Mouse (Mus musculus) intestine, embryonic 15.5 days (tissue): ENCODE results near the gene Plxnb1. TPM values are rescaled to one million over a fixed set of nuclear protein-coding genes. Genes with fewer than 3 reads are reported as not detected.
A peak's percentile ranks its signal among the peaks of the same experiment; 100 is the strongest.

Experiments
- ATAC-seq: fragments of 200-750 bp; cut with Nextera tagmentation; 2 replicates; pipeline ENCODE4 v1.8.0; 2017; ENCODE audit warnings: moderate TSS enrichment, moderate library complexity
- H3K27ac ChIP-seq: fragments of 300-500 bp; sonication (generic); 2 replicates; pipeline ENCODE4 v1.5.1; 2015; ENCODE audit warnings: mild to moderate bottlenecking, inconsistent platforms
- H3K27me3 ChIP-seq: fragments of 300-500 bp; sonication (generic); replicated peaks from 2 replicates; pipeline ENCODE4 v1.6.1; 2015; ENCODE audit warnings: inconsistent platforms
- H3K36me3 ChIP-seq: fragments of 300-500 bp; sonication (generic); 2 replicates; pipeline ENCODE4 v1.6.1; 2015; ENCODE audit warnings: inconsistent platforms
- H3K4me1 ChIP-seq: fragments of 300-500 bp; sonication (generic); replicated peaks from 2 replicates; pipeline ENCODE4 v1.6.1; 2015; ENCODE audit warnings: inconsistent platforms
- H3K4me2 ChIP-seq: fragments of 300-500 bp; sonication (generic); replicated peaks from 2 replicates; pipeline ENCODE4 v1.6.1; 2015; ENCODE audit warnings: mild to moderate bottlenecking, inconsistent platforms
- H3K4me3 ChIP-seq: fragments of 300-500 bp; sonication (generic); replicated peaks from 2 replicates; pipeline ENCODE4 v1.5.1; 2015; ENCODE audit warnings: inconsistent platforms
- H3K9ac ChIP-seq: fragments of 300-500 bp; sonication (generic); 2 replicates; pipeline ENCODE4 v1.6.1; 2015; ENCODE audit warnings: inconsistent platforms
- H3K9me3 ChIP-seq: fragments of 300-500 bp; sonication (generic); 2 replicates; pipeline ENCODE4 v1.6.1; 2016; ENCODE audit warnings: inconsistent platforms
- WGBS: fragments of 180-500 bp; shearing (Covaris S2); methylation state at CpG from one replicate; pipeline ENCODE4 v1.1.7; 2015; 5-methylcytosine and 5-hydroxymethylcytosine counted together
- polyA plus RNA-seq: library from polyadenylated mRNA; unstranded; fragments of >200 nt; fragmentation: Nextera tagmentation; extraction: Ambion mirVana; gene quantifications from 2 replicates; pipeline ENCODE4 v1.2.1, GENCODE M21; 2015

The Plxnb1 gene
- polyA plus RNA-seq, 1 experiment from 2014 or later: 7.1 TPM

- peak overlapping the region; percentile 4; the same call in 1 of the 2 replicates for H3K27ac ChIP-seq
- 92% methylated on average over 12 of the region's 12 CpGs for WGBS
- peak overlapping the region; percentile 29 for H3K4me3 ChIP-seq
- no peaks in the 10 kb centered on the region for H3K27me3 ChIP-seq
- H3K36me3 ChIP-seq: peaks cover 24% of the 10 kb centered on the region
- H3K4me1 ChIP-seq: peaks cover 19% of the 10 kb centered on the region
- ATAC-seq: no peak
- no peak overlapping the region for H3K9ac ChIP-seq
- H3K4me2 ChIP-seq: peak overlapping the region; percentile 57
- no peaks in the 10 kb centered on the region for H3K9me3 ChIP-seq
Measured at GRCm38 (mm10) chr9:109055271-109056030, 39.7 kb upstream of the Plxnb1 start.

- H3K9ac ChIP-seq: no peak overlapping the region
- no peak overlapping the region for H3K4me2 ChIP-seq
- no peak overlapping the region for H3K27ac ChIP-seq
- no peak for ATAC-seq
- no peaks in the 10 kb centered on the region for H3K27me3 ChIP-seq
- peaks cover 24% of the 10 kb centered on the region for H3K36me3 ChIP-seq
- WGBS: 91% methylated on average over 17 of the region's 17 CpGs
- H3K4me3 ChIP-seq: no peak overlapping the region
- H3K9me3 ChIP-seq: no peaks in the 10 kb centered on the region
- H3K4me1 ChIP-seq: peaks cover 19% of the 10 kb centered on the region
Measured at GRCm38 (mm10) chr9:109056081-109056690, 39.0 kb upstream of the Plxnb1 start.

GRCm38 (mm10) chr9:109056916-109057315 is 38.3 kb upstream of the Plxnb1 start:
- Histone ChIP-seq H3K4me3 (no peak overlapping the region), H3K9ac (no peak overlapping the region), H3K4me2 (no peak overlapping the region), H3K4me1 (peaks cover 19% of the 10 kb centered on the region), H3K36me3 (peaks cover 24% of the 10 kb centered on the region), H3K9me3 (no peaks in the 10 kb centered on the region), H3K27ac (no peak overlapping the region), H3K27me3 (no peaks in the 10 kb centered on the region)
- no peak for ATAC-seq
- WGBS: 85% methylated on average over 4 of the region's 4 CpGs

- Histone ChIP-seq H3K4me2 (no peak overlapping the region), H3K27ac (no peak overlapping the region), H3K27me3 (no peaks in the 10 kb centered on the region), H3K4me1 (peaks cover 19% of the 10 kb centered on the region), H3K9ac (no peak overlapping the region), H3K9me3 (no peaks in the 10 kb centered on the region), H3K4me3 (no peak overlapping the region), H3K36me3 (peaks cover 24% of the 10 kb centered on the region)
- no peak for ATAC-seq
- 95% methylated on average over 5 of the region's 5 CpGs for WGBS
Measured at GRCm38 (mm10) chr9:109057543-109057942, 37.6 kb upstream of the Plxnb1 start.

- peak overlapping the region; percentile 74 for H3K4me2 ChIP-seq
- H3K36me3 ChIP-seq: peaks cover 24% of the 10 kb centered on the region
- H3K4me3 ChIP-seq: peak overlapping the region; percentile 43
- H3K4me1 ChIP-seq: peaks cover 19% of the 10 kb centered on the region
- no peak for ATAC-seq
- H3K27me3 ChIP-seq: no peaks in the 10 kb centered on the region
- H3K9me3 ChIP-seq: no peaks in the 10 kb centered on the region
- H3K9ac ChIP-seq: peak overlapping the region; percentile 51
- 92% methylated on average over 19 of the region's 19 CpGs for WGBS
- H3K27ac ChIP-seq: peak overlapping the region; percentile 94; the same call in 1 of the 2 replicates
Measured at GRCm38 (mm10) chr9:109058006-109058765, 37.0 kb upstream of the Plxnb1 start.

- peak within 1 kb of the TSS; percentile 94 for H3K27ac ChIP-seq
- H3K9ac ChIP-seq: peak within 1 kb of the TSS; percentile 51
- peak within 1 kb of the TSS; percentile 74 for H3K4me2 ChIP-seq
- H3K27me3 ChIP-seq: no peaks in the 10 kb centered on the region
- H3K4me1 ChIP-seq: peaks cover 17% of the 10 kb centered on the region
- peak; percentile 94 for ATAC-seq
- 8% methylated on average over 15 of the region's 15 CpGs for WGBS
- H3K9me3 ChIP-seq: no peaks in the 10 kb centered on the region
- H3K36me3 ChIP-seq: peaks cover 32% of the 10 kb centered on the region
- H3K4me3 ChIP-seq: peak within 1 kb of the TSS; percentile 43
Measured at GRCm38 (mm10) chr9:109059136-109059903, 35.9 kb upstream of the Plxnb1 start, which contains the start of gene Trex1. Gene Trex1 (minus strand): TSS chr9:109059734.

GRCm38 (mm10) chr9:109060184-109060897 is 34.8 kb upstream of the Plxnb1 start:
- no peaks in the 10 kb centered on the region for H3K9me3 ChIP-seq
- H3K27ac ChIP-seq: 0 out of 2 replicates have a peak overlapping the region, but pooled peaks have one; percentile 94
- H3K4me1 ChIP-seq: peaks cover 15% of the 10 kb centered on the region
- H3K4me3 ChIP-seq: no peak overlapping the region
- no peak overlapping the region for H3K9ac ChIP-seq
- no peak for ATAC-seq
- peaks cover 43% of the 10 kb centered on the region for H3K36me3 ChIP-seq
- H3K27me3 ChIP-seq: no peaks in the 10 kb centered on the region
- no peak overlapping the region for H3K4me2 ChIP-seq
- WGBS: 88% methylated on average over 16 of the region's 16 CpGs

- no peak for ATAC-seq
- Histone ChIP-seq H3K9me3 (no peaks in the 10 kb centered on the region), H3K27ac (no peak overlapping the region), H3K36me3 (peaks cover 48% of the 10 kb centered on the region), H3K4me2 (no peak overlapping the region), H3K27me3 (no peaks in the 10 kb centered on the region), H3K4me1 (peaks cover 15% of the 10 kb centered on the region), H3K9ac (no peak overlapping the region), H3K4me3 (no peak overlapping the region)
- 87% methylated on average over 5 of the region's 5 CpGs for WGBS
Measured at GRCm38 (mm10) chr9:109060898-109061295, 34.3 kb upstream of the Plxnb1 start.

GRCm38 (mm10) chr9:109068095-109068735 is 27.0 kb upstream of the Plxnb1 start:
- no peaks in the 10 kb centered on the region for H3K27me3 ChIP-seq
- H3K27ac ChIP-seq: no peak overlapping the region
- peaks cover 52% of the 10 kb centered on the region for H3K36me3 ChIP-seq
- no peak overlapping the region for H3K4me2 ChIP-seq
- H3K9me3 ChIP-seq: no peaks in the 10 kb centered on the region
- H3K4me1 ChIP-seq: peaks cover 7% of the 10 kb centered on the region
- ATAC-seq: no peak
- whole genome bisulfite sequencing: 95% methylated on average over 3 of the region's 3 CpGs
- H3K9ac ChIP-seq: no peak overlapping the region
- no peak overlapping the region for H3K4me3 ChIP-seq

GRCm38 (mm10) chr9:109073661-109074573 is 21.3 kb upstream of the Plxnb1 start, which contains the start of gene Atrip:
Gene Atrip (minus strand): TSS chr9:109074124.
- Histone ChIP-seq H3K36me3 (peaks cover 14% of the 10 kb centered on the region; the same call in 1 of the 2 replicates), H3K27ac (peak within 1 kb of the TSS; percentile 28), H3K9ac (peak within 1 kb of the TSS; percentile 75), H3K4me3 (peak within 1 kb of the TSS; percentile 82), H3K4me2 (peak within 1 kb of the TSS; percentile 88), H3K4me1 (peaks cover 13% of the 10 kb centered on the region), H3K9me3 (no peaks in the 10 kb centered on the region), H3K27me3 (no peaks in the 10 kb centered on the region)
- under 1% methylated on average over 57 of the region's 57 CpGs for WGBS
- ATAC-seq: peak; percentile 99
